Mouse (Mus musculus): ENCODE measurements around the gene March7.

The March7 gene

DNA sequence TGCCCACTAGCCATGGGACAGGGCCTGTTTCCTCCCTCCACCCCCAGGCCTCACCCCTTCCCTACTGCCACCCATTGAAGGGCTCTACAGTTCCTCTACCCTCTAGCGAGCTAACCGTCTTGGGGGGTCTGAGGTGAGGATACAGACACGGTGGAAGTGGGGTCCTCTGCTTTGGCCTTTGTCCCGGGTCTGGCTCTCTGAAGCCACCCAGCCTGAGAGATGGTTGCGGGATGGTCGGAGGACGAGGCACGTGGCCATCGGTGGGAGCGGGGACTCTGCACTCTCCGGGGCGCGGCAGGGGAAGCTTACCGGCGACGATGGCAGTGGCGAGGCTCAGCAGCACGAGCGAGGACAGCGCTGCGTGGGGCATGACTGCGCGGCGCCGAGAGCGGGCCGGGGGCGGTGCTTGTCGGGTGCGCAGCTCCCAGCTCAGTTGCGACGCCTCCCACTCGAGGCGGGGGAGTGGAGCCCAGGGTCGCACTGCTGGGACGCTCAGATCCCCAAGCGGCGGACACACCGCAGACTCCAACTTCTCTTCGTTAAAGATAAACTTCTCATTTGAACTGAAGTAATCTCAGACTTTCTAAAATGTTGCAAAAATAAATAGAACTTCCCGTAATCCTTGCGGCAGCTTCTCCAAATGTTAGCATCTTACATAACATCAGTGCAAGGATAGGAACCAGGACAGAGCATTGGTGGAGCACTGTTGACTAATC, 74.2 kb downstream of the March7 start:
- peak; percentile 84 to 93 for DNase-seq (ENCODE audit: inconsistent age in 2 of 2, low spot score in 1 of 2)

DNA sequence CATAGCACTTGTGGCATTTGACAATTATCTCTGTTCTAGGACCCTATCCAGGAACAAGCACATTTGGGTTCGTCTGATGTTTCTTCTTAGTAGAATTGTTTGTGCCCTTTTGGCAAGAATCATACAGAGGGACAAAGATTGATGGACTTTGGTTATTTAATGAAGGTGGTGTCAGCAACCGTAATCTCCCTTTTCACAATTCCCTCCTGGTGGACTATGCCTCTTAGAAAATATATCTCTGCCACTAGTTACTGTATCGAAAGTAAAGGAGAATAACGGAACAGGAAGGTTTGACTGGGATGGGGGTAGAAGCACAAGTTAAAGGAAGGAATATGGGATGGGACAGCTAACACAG, 74.8 kb downstream of the March7 start, which contains the start of gene Cd302:
Gene Cd302 (minus strand): TSS at position 22 of the 355 bp plus-strand sequence.
- DNase-seq (ENCODE audit: inconsistent age in 2 of 2, low spot score in 1 of 2): no peak

DNA sequence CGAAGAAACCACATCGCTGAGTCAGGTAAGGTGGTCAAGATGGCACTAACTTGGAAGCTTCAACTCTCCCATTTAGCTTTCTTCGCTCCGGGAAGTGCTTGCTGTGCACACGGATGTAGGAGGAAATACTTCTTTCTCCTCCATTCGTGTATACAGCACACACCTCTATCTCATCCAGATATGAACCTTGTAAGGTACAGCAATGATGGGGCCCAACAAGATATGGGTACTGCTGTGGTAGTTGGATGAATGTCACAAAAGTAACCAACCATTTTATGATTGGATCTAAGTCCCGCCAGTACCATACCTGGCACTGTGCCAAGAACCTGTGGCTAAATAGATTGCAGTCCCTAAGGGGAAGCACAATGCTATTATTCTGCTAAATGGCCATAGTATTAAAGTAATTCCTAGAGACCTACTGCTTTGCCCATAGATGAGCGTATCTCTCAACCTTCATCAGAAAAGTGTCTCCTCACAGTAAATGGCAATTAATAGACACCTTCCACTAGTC, 75.5 kb downstream of the March7 start:
- DNase-seq (ENCODE audit: inconsistent age in 2 of 2, low spot score in 1 of 2): peak in 1 of 2 experiments; percentile 31

DNA sequence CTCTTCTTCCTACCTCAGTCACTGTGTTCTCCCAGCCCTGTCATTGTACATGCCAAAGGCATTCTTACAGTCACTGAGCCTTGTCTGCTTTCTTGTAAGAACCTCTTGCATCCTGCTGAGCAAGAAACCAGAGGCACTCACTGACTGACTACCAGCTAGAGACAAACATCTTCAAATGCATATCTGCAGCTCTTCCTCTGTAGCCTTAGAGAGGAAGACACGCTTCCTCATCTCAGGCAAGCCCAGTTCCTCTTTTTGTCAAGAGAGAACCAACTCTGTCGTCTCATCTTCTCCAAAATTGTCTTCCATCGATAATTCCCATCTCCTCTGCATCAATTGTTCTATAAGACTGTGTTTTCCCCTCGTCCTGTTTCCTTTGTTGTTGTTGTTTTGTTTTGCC, 78.9 kb downstream of the March7 start:
- no peak for DNase-seq (ENCODE audit: inconsistent age in 2 of 2, low spot score in 1 of 2)

DNA sequence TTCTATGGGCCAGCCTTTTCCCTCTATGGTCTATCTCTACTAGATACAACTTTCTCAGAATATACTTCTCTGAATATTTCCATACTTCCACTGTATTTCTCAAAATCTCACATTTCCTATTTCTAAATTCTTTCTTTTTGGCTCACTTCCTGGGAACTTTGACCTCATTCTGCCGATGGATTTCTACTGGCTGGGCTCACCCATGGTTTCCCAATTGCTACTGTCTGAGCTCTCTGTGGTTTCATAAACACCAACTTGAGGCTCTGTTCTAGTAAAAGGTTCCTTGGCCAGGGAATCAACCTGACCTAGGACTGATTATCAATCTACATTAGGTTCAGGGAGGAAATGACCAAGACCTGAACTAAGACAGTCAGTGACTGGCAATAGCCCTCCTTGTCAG, 79.8 kb downstream of the March7 start:
- peak in 1 of 2 experiments; percentile 36 for DNase-seq (ENCODE audit: inconsistent age in 2 of 2, low spot score in 1 of 2)

DNA sequence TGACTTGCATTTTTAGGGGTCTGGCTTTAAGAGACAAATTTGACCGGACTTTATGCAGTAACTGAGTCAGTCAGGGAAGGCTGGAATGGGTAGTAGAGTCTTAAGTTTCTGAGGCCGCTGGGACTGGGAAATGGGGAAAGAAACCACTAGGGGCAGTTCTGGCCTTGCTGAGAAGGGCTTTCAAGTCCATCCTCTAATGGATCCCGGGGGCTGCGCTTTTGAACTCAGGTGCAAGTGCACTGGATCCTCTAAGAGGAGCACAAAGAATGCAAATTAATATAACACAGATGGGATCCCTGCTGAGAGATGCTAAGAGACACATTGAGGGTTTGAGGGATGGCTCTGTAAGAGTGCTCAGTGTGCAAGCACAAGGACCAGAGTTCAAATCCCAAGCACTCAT, 81.7 kb downstream of the March7 start:
- no peak for DNase-seq (ENCODE audit: inconsistent age in 2 of 2, low spot score in 1 of 2)

DNA sequence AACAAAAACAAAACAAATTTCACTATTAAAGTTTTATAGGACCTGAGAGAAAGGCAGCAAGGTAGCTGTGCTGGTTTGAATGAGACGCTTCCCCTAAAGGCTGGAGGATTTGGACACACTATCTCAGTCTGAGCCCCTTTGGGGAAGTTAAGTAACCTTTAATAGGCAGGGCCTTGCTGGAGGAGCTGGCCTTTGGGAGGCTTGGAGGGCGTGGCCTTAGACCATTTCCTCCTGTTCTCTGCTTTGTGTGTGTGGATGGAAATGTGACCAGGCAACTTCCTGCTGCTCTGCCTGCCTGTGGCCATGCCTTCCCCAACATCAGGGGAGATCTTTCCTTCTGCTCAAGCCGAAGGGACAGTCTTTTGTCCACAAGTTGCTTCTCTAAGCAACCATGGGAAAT, 88.6 kb downstream of the March7 start:
- DNase-seq (ENCODE audit: inconsistent age in 2 of 2, low spot score in 1 of 2): no peak

DNA sequence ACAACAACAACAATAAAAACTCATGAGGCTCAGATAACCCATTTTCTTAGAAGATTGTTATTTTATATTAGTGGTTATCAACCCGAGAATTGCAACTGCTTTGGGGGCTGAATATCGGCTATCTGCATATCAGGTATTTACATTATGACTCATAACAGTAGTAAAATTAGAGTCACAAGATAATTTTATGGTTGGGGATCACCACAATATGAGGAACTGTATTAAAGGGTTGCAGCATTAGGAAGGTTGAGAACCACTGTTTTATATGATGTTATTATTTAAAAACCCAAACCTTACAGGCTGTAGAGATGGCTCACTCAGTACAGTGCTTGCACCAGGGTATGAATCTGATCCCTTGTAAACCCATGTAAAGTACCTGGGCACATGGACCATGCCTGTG, 89.6 kb downstream of the March7 start:
- no peak for DNase-seq (ENCODE audit: inconsistent age in 2 of 2, low spot score in 1 of 2)

All from adrenal gland, adult (tissue).